Mouse (Mus musculus): ENCODE data around the gene Map4k2.

- TF ChIP-seq CTCF (IDR thresholded peaks at IDR 0.05; ENCODE audit: control insufficient read depth, insufficient read depth, insufficient replicate concordance, low read depth, low read length) (no peak), POLR2A (IDR thresholded peaks at IDR 0.05; ENCODE audit: control insufficient read depth, low read depth, low read length) (no peak)
Observed at GRCm38 (mm10) chr19:6403869-6404268, 62.9 kb downstream of the Map4k2 start.

All from testis, adult 2 months (tissue).